Mouse (Mus musculus): Measurements from ENCODE around the gene Rasl12.

GRCm38 (mm10) chr9:65435211-65435610 lies 36.9 kb downstream of the Rasl12 start:
- no peak for TF ChIP-seq POLR2A (IDR thresholded peaks at IDR 0.05; ENCODE audit: control insufficient read depth, low read depth, low read length)
- no peak for TF ChIP-seq CTCF (IDR thresholded peaks at IDR 0.05; ENCODE audit: control insufficient read depth, insufficient read depth, insufficient replicate concordance, low read depth, low read length)

Measured in testis, adult 2 months (tissue).